Mouse (Mus musculus) embryonic facial prominence, embryonic 14.5 days (tissue): ENCODE measurements at regions not wholly inside any gene's neighbourhood (a gene's known extent, or its start where the extent isn't known, plus 50 kb on each side); places are given as distances from the start of the nearest gene placed in this dataset.
A peak's percentile ranks its signal among the peaks of the same experiment; 100 is the strongest.

Experiments used
- ATAC-seq: fragments of 200-750 bp; cut with Nextera tagmentation; 2 replicates; pipeline ENCODE4 v1.8.0; 2017; ENCODE audit warnings: low read depth, moderate number of reproducible peaks, moderate TSS enrichment
- DNase-seq: peaks from one replicate; pipeline ENCODE4 v3.0.0-alpha.2; 2015; ENCODE audit warnings: low spot score
- H3K27ac ChIP-seq: fragments of 300-500 bp; sonication (generic); replicated peaks from 2 replicates; pipeline ENCODE4 v1.5.1; 2014; ENCODE audit warnings: low read depth, mild to moderate bottlenecking, low read length, moderate library complexity
- H3K27me3 ChIP-seq: fragments of 300-500 bp; sonication (generic); replicated peaks from 2 replicates; pipeline ENCODE4 v1.6.1; 2014; ENCODE audit warnings: low read length; ENCODE audit not compliant: control insufficient read depth, insufficient read depth
- H3K36me3 ChIP-seq: fragments of 300-500 bp; sonication (generic); 2 replicates; pipeline ENCODE4 v1.6.1; 2014; ENCODE audit warnings: low read length, mixed read lengths; ENCODE audit not compliant: control insufficient read depth, insufficient read depth
- H3K4me1 ChIP-seq: fragments of 300-500 bp; sonication (generic); 2 replicates; pipeline ENCODE4 v1.6.1; 2014; ENCODE audit warnings: antibody characterized with exemption, low read length; ENCODE audit not compliant: control insufficient read depth, insufficient read depth
- H3K4me2 ChIP-seq: fragments of 300-500 bp; sonication (generic); 2 replicates; pipeline ENCODE4 v1.6.1; 2014; ENCODE audit warnings: low read depth, mild to moderate bottlenecking, low read length, moderate library complexity, mixed read lengths
- H3K4me3 ChIP-seq: fragments of 300-500 bp; sonication (generic); 2 replicates; pipeline ENCODE4 v1.5.1; 2014; ENCODE audit warnings: low read depth, mild to moderate bottlenecking, low read length
- H3K9ac ChIP-seq: fragments of 300-500 bp; sonication (generic); 2 replicates; pipeline ENCODE4 v1.6.1; 2014; ENCODE audit warnings: low read depth, mild to moderate bottlenecking, low read length, moderate library complexity, mixed read lengths
- H3K9me3 ChIP-seq: fragments of 300-500 bp; sonication (generic); 2 replicates; pipeline ENCODE4 v1.6.1; 2016; ENCODE audit warnings: low read length; ENCODE audit not compliant: control insufficient read depth
- WGBS: fragments of 180-500 bp; shearing (Covaris S2); extraction: QIAGEN DNeasy Blood & Tissue Kit; methylation state at CpG from one replicate; pipeline ENCODE4 v1.1.7; 2014; 5-methylcytosine and 5-hydroxymethylcytosine counted together

- no peak overlapping the region for H3K9ac ChIP-seq
- H3K27me3 ChIP-seq, result no peaks in the 10 kb centered on the region
- H3K4me3 ChIP-seq, result no peak overlapping the region
- no peaks in the 10 kb centered on the region for H3K9me3 ChIP-seq
- no peak overlapping the region for H3K4me2 ChIP-seq
- peak; percentile 74; the same call in 1 of the 2 replicates for ATAC-seq
- H3K4me1 ChIP-seq, result no peaks in the 10 kb centered on the region
- no peak for DNase-seq
- H3K27ac ChIP-seq, result no peak overlapping the region
- H3K36me3 ChIP-seq, result no peaks in the 10 kb centered on the region
- 65% methylated on average over 2 of the region's 2 CpGs for WGBS
Observed at GRCm38 (mm10) chr19:26068553-26068952, 396.3 kb downstream of the Dmrt2 start.

GRCm38 (mm10) chr19:26069908-26070307 lies 397.7 kb downstream of the Dmrt2 start:
- H3K4me3 ChIP-seq, result no peak overlapping the region
- no peak overlapping the region for H3K9ac ChIP-seq
- WGBS, result 87% methylated on average over 3 of the region's 3 CpGs
- no peak for DNase-seq
- no peak for ATAC-seq
- H3K4me2 ChIP-seq, result no peak overlapping the region
- H3K4me1 ChIP-seq, result no peaks in the 10 kb centered on the region
- H3K27me3 ChIP-seq, result no peaks in the 10 kb centered on the region
- H3K27ac ChIP-seq, result no peak overlapping the region
- H3K9me3 ChIP-seq, result no peaks in the 10 kb centered on the region
- no peaks in the 10 kb centered on the region for H3K36me3 ChIP-seq

GRCm38 (mm10) chr19:26088318-26088717 lies 416.1 kb downstream of the Dmrt2 start:
- Histone ChIP-seq H3K36me3 (no peaks in the 10 kb centered on the region), H3K4me1 (peaks cover 4% of the 10 kb centered on the region; the same call in 1 of the 2 replicates), H3K9me3 (no peaks in the 10 kb centered on the region), H3K27ac (no peak overlapping the region), H3K4me2 (no peak overlapping the region), H3K9ac (no peak overlapping the region), H3K4me3 (no peak overlapping the region), H3K27me3 (no peaks in the 10 kb centered on the region)
- ATAC-seq (no peak), DNase-seq (no peak)
- 84% methylated on average over 3 of the region's 3 CpGs for WGBS

- ATAC-seq (0 out of 2 replicates have a peak, but pooled peaks have one; percentile 33), DNase-seq (peak; percentile 58)
- no peak overlapping the region for H3K9ac ChIP-seq
- WGBS, result 63% methylated on average over 8 of the region's 8 CpGs
- H3K27ac ChIP-seq, result no peak overlapping the region
- no peaks in the 10 kb centered on the region for H3K36me3 ChIP-seq
- H3K9me3 ChIP-seq, result no peaks in the 10 kb centered on the region
- H3K27me3 ChIP-seq, result no peaks in the 10 kb centered on the region
- H3K4me1 ChIP-seq, result peaks cover 4% of the 10 kb centered on the region; the same call in 1 of the 2 replicates
- H3K4me3 ChIP-seq, result no peak overlapping the region
- no peak overlapping the region for H3K4me2 ChIP-seq
Observed at GRCm38 (mm10) chr19:26091386-26091785, 419.2 kb downstream of the Dmrt2 start.

GRCm38 (mm10) chr19:26093844-26094243 lies 421.6 kb downstream of the Dmrt2 start:
- H3K27ac ChIP-seq, result no peak overlapping the region
- ATAC-seq, result no peak
- no peaks in the 10 kb centered on the region for H3K9me3 ChIP-seq
- WGBS, result 94% methylated on average over 1 of the region's 1 CpGs
- H3K4me1 ChIP-seq, result peaks cover 4% of the 10 kb centered on the region; the same call in 1 of the 2 replicates
- H3K36me3 ChIP-seq, result no peaks in the 10 kb centered on the region
- no peak overlapping the region for H3K4me3 ChIP-seq
- H3K4me2 ChIP-seq, result no peak overlapping the region
- H3K9ac ChIP-seq, result no peak overlapping the region
- no peak for DNase-seq
- H3K27me3 ChIP-seq, result no peaks in the 10 kb centered on the region

GRCm38 (mm10) chr19:26114326-26114725 lies 442.1 kb downstream of the Dmrt2 start:
- H3K36me3 ChIP-seq, result no peaks in the 10 kb centered on the region
- no peaks in the 10 kb centered on the region for H3K27me3 ChIP-seq
- H3K4me3 ChIP-seq, result no peak overlapping the region
- no peaks in the 10 kb centered on the region for H3K9me3 ChIP-seq
- H3K4me2 ChIP-seq, result no peak overlapping the region
- ATAC-seq (no peak), DNase-seq (no peak)
- H3K9ac ChIP-seq, result no peak overlapping the region
- no peak overlapping the region for H3K27ac ChIP-seq
- WGBS, result 84% methylated on average over 6 of the region's 6 CpGs
- H3K4me1 ChIP-seq, result no peaks in the 10 kb centered on the region

- H3K9me3 ChIP-seq, result no peaks in the 10 kb centered on the region
- H3K27ac ChIP-seq, result no peak overlapping the region
- peak; percentile 48 for DNase-seq
- no peak overlapping the region for H3K9ac ChIP-seq
- ATAC-seq, result no peak
- H3K4me2 ChIP-seq, result no peak overlapping the region
- H3K27me3 ChIP-seq, result no peaks in the 10 kb centered on the region
- H3K4me3 ChIP-seq, result no peak overlapping the region
- no peaks in the 10 kb centered on the region for H3K36me3 ChIP-seq
- 61% methylated on average over 2 of the region's 2 CpGs for WGBS
- no peaks in the 10 kb centered on the region for H3K4me1 ChIP-seq
Observed at GRCm38 (mm10) chr19:26128423-26128822, 456.2 kb downstream of the Dmrt2 start.

DNA sequence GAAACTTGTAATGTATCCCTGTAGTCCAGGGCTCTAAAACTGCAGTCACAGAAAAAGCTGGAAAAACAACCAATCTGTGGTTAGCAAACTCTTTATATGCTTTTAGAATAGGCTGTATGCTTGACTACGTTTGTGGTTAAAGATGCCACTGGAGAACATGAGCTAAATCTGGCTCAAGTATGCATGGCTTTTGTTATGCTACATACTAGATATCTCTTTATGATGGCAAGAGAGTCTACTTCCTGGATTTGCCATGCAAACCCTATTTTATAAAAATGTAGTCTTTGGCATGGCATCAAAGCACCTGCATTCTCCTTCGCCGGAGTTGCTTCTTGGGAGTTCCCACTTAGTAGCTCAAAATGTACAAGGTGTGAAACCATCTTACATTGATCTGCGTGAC lies 462.2 kb downstream of the Dmrt2 start:
- no peak overlapping the region for H3K27ac ChIP-seq
- DNase-seq, result peak; percentile 72
- 67% methylated on average over 4 of the region's 4 CpGs for WGBS
- H3K4me2 ChIP-seq, result no peak overlapping the region
- no peak overlapping the region for H3K4me3 ChIP-seq
- peak; percentile 55; the same call in 1 of the 2 replicates for ATAC-seq
- H3K9ac ChIP-seq, result no peak overlapping the region
- H3K36me3 ChIP-seq, result no peaks in the 10 kb centered on the region
- H3K9me3 ChIP-seq, result no peaks in the 10 kb centered on the region
- no peaks in the 10 kb centered on the region for H3K4me1 ChIP-seq
- H3K27me3 ChIP-seq, result no peaks in the 10 kb centered on the region

DNA sequence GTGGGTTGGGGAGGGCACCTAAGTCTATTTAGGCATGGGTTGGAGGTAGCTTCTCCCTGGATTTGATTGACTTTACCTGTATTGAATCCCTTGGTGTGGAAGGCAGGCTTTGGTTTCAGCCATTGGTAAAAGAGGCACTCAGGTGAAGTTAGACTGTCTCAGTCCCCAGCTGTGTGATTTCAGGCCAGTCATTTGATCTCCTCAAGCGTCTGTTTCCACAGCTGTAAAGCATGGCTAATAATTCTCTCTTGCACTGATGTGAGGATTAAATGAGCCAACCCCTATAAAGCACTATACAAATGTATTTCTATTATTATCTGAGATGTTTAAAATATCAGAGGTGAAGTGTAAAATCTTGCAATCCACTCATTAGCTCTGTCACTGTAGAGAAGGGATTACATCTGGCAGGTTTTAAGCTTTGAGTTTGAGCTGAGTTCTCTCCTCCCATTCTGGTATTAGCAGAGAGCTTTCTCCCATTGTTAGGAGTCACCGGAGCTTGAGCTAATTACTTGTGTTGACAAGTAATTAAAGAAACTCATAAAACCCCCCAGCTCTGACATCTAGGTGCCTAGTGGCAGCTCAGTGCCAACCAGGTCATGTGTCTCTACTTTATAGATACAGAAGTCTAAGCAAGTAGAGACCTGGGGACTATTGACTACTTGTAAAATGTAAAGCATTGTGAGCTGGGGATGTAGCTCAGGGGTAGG lies 463.3 kb downstream of the Dmrt2 start:
- H3K4me3 ChIP-seq, result no peak overlapping the region
- no peaks in the 10 kb centered on the region for H3K27me3 ChIP-seq
- 31% methylated on average over 2 of the region's 2 CpGs for WGBS
- H3K27ac ChIP-seq, result no peak overlapping the region
- ATAC-seq (peak; percentile 74; the same call in 1 of the 2 replicates), DNase-seq (peak; percentile 75)
- H3K4me2 ChIP-seq, result no peak overlapping the region
- no peak overlapping the region for H3K9ac ChIP-seq
- no peaks in the 10 kb centered on the region for H3K9me3 ChIP-seq
- no peaks in the 10 kb centered on the region for H3K36me3 ChIP-seq
- H3K4me1 ChIP-seq, result no peaks in the 10 kb centered on the region
